In the genomic region with DNA sequence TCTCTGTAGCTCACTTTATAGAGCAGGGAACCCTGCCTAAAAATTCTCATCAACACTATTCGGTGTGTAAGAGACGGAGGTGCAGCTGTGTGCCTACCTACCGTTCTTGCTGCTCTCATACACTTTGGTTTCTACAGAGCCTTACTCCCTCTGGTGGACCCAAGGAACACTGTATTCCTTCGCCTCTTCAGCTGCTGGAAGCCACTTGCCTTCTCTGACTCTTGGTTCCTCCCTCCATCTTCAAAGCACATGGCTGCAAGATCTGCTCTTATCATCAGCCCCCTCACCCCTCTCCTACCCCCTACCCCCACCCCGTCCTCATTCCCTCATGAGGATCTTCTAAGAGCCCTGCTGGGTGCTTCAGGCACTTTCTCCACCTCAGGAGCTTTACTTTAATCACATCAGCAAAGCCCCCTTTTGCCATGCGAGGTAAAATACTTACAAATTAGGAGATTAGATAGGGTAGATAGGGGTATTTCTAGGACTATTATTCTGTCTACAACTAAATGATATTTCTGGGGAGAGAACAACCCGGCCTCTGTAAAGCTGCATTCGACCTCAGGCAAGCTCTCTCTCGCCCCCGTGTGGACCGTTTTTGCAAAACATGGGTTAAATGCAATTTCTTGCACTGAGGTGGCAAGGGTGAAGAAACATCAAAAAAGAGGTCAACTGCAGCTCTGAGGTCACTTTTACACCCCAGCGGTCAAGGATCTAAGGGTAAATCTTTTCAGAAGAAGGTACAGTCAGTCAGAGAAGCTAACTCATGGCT, we compare ENCODE assay signal across 9 mouse cellular contexts. TPM values are rescaled to one million over a fixed set of nuclear protein-coding genes. Genes with fewer than 3 reads are reported as not detected.
DNase-seq lines count a peak whose midpoint lies in the region; ATAC-seq lines count a peak whose summit lies in the region.
"Had no signal": no experiment of that assay in that cellular context is flagged by ENCODE, and none has a peak within 500 bp of the region (broad histone marks: within the 10 kb centered on the region; RNA-seq: fewer than 3 reads in every experiment).

No protein-coding gene starts in this region.

- H3K4me3 ChIP-seq in hindbrain, embryonic 14.5 days (replicated peaks; ENCODE audit: low read length) = peak overlapping the region; percentile 14; the same call in 1 of the 2 replicates
- H3K4me3 ChIP-seq: myocyte had no signal

- 15% methylated on average over 12 of the region's 12 CpGs for WGBS in hindbrain, embryonic 14.5 days

- ATAC-seq in hindbrain, embryonic 14.5 days (ENCODE audit: low FRiP score) = no peak; the same call in 1 of the 2 replicates

- H3K27ac ChIP-seq in hindbrain, embryonic 14.5 days = no peak overlapping the region

- H3K4me2 ChIP-seq in hindbrain, embryonic 14.5 days (replicated peaks) = peak overlapping the region; percentile 53

- no peaks in the 10 kb centered on the region for H3K36me3 ChIP-seq in hindbrain, embryonic 14.5 days (replicated peaks; ENCODE audit: control insufficient read depth, insufficient read depth)

- H3K4me1 ChIP-seq in hindbrain, embryonic 14.5 days (replicated peaks; ENCODE audit: control insufficient read depth, insufficient read depth, low read length) = no peaks in the 10 kb centered on the region

- no peaks in the 10 kb centered on the region for H3K9me3 ChIP-seq in hindbrain, embryonic 14.5 days (ENCODE audit: control insufficient read depth, low read length)

- DNase-seq in T-cell, adult 2 months (ENCODE audit: low spot score) = peak; percentile 49
- DNase-seq in cerebellum, postnatal 10 days = peak; percentile 83 to 87
- DNase-seq in frontal cortex, adult 2 months (ENCODE audit: extremely low spot score in 1 of 2, low spot score in 1 of 2) = peak; percentile 12 to 81
- peak; percentile 86 for DNase-seq in hindbrain, embryonic 14.5 days (ENCODE audit: low spot score)
- DNase-seq in left cerebral cortex, adult 11 months (ENCODE audit: low spot score) = peak; percentile 37
- peak; percentile 72 for DNase-seq in lung, postnatal 36 days
- DNase-seq in right cerebral cortex, adult 18-20 months = peak; percentile 42
- DNase-seq in urinary bladder, postnatal 10 days (ENCODE audit: low spot score) = peak; percentile 36

- H3K9ac ChIP-seq in hindbrain, embryonic 14.5 days = no peak overlapping the region; the same call in 1 of the 2 replicates

- no peaks in the 10 kb centered on the region for H3K27me3 ChIP-seq in hindbrain, embryonic 14.5 days (ENCODE audit: control insufficient read depth, insufficient read depth, low read length)

RNA-seq across cellular contexts. Expression of a gene that starts 20.3 kb away (rescaled TPM):
- 1.7 and 1.9 TPM in 2 replicates for polyA plus RNA-seq in frontal cortex, adult 2 months (2012; rRNA removed)
- polyA plus RNA-seq in hindbrain, embryonic 14.5 days (2014; fragmentation: Nextera tagmentation; extraction: Ambion mirVana) = 0.31 and 0.34 TPM in 2 replicates

RNA-seq across cellular contexts. Expression of a gene that starts 26.8 kb away (rescaled TPM):
- 10.9 and 15.5 TPM in 2 replicates for polyA plus RNA-seq in frontal cortex, adult 2 months (2012; rRNA removed)
- polyA plus RNA-seq in hindbrain, embryonic 14.5 days (2014; fragmentation: Nextera tagmentation; extraction: Ambion mirVana) = 45.0 and 52.8 TPM in 2 replicates

Comparison
In these comparisons a context has a peak if more than half of its experiments do, and no peak if none do; other contexts are left out.
1. DNase-seq: peak in every context shown above with its lines; median percentile 86 in hindbrain, embryonic 14.5 days; 85 in cerebellum, postnatal 10 days; 72 in lung, postnatal 36 days; 49 in T-cell, adult 2 months; 46 in frontal cortex, adult 2 months; 42 in right cerebral cortex, adult 18-20 months; 37 in left cerebral cortex, adult 11 months; 36 in urinary bladder, postnatal 10 days.